9 mouse cellular contexts compared by ENCODE assay signal in genomic region chr4:141267837-141268236, GRCm38 (mm10). TPM values are rescaled to one million over a fixed set of nuclear protein-coding genes. Genes with fewer than 3 reads are reported as not detected.
DNase-seq lines count a peak whose midpoint lies in the region; ATAC-seq and TF ChIP-seq lines count a peak whose summit lies in the region.
"Had no signal": no experiment of that assay in that cellular context is flagged by ENCODE, and none has a peak within 500 bp of the region (broad histone marks: within the 10 kb centered on the region; RNA-seq: fewer than 3 reads in every experiment).

No protein-coding gene starts in this region.

- peak; percentile 61; the same call in 1 of the 2 replicates for TF ChIP-seq CTCF in olfactory bulb, adult 2 months (IDR thresholded peaks at IDR 0.05; ENCODE audit: insufficient read depth, low read depth, low read length)

- no peak for TF ChIP-seq POLR2A in olfactory bulb, adult 2 months (IDR thresholded peaks at IDR 0.05; ENCODE audit: insufficient read depth, low read depth, low read length)

- no peak overlapping the region for H3K27ac ChIP-seq in heart, embryonic 11.5 days (ENCODE audit: low read depth, low read length)
- no peak overlapping the region for H3K27ac ChIP-seq in olfactory bulb, adult 2 months (ENCODE audit: insufficient read depth, low read depth, low read length)
- H3K27ac ChIP-seq: lung, embryonic 15.5 days had no signal

- intact Hi-C loops in heart, postnatal 36 days (cut with DNase I) = loop anchor here (2.0 kb wide), 1 partner anchor 125 kb away; no protein-coding TSS in a partner anchor

- no peaks in the 10 kb centered on the region; the same call in 1 of the 2 replicates for H3K4me1 ChIP-seq in heart, embryonic 11.5 days (ENCODE audit: control insufficient read depth, insufficient read depth, low read length)
- H3K4me1 ChIP-seq in olfactory bulb, adult 2 months (ENCODE audit: control insufficient read depth, insufficient read depth, low read length) = 0 out of 2 replicates have a peak, but pooled peaks cover under 1% of the 10 kb centered on the region

- peaks cover 2% of the 10 kb centered on the region; the same call in 1 of the 2 replicates for H3K27me3 ChIP-seq in heart, embryonic 11.5 days (ENCODE audit: control insufficient read depth, insufficient read depth, low read length)
- H3K27me3 ChIP-seq: lung, embryonic 15.5 days had no signal

- no peak for ATAC-seq in heart, embryonic 11.5 days (replicated peaks; ENCODE audit: insufficient number of reproducible peaks, low FRiP score, low TSS enrichment)
- ATAC-seq in erythroblast, adult 5-6 weeks (replicated peaks; ENCODE audit: low FRiP score, poor library complexity, severe bottlenecking) = peak; percentile 71

- H3K36me3 ChIP-seq in heart, embryonic 11.5 days (ENCODE audit: control insufficient read depth, insufficient read depth, low read length) = no peaks in the 10 kb centered on the region
- H3K36me3 ChIP-seq: lung, embryonic 15.5 days had no signal

- H3K9ac ChIP-seq in heart, embryonic 11.5 days (ENCODE audit: low read depth, low read length) = no peak overlapping the region
- H3K9ac ChIP-seq: lung, embryonic 15.5 days had no signal

- WGBS in heart, embryonic 11.5 days (ENCODE audit: insufficient replicate concordance) = 41% methylated on average over 9 of the region's 9 CpGs
- 19% methylated on average over 9 of the region's 9 CpGs for WGBS in olfactory bulb, adult 2 months

- H3K4me2 ChIP-seq in heart, embryonic 11.5 days = no peak overlapping the region
- H3K4me2 ChIP-seq: lung, embryonic 15.5 days had no signal

- no peaks in the 10 kb centered on the region for H3K9me3 ChIP-seq in heart, embryonic 11.5 days (replicated peaks; ENCODE audit: control insufficient read depth, low read length)
- H3K9me3 ChIP-seq: lung, embryonic 15.5 days had no signal

- peak; percentile 72 to 81 for DNase-seq in heart, postnatal 36 days
- DNase-seq in A20 (ENCODE audit: low read depth, low spot score) (peak; percentile 52), NIH3T3 (ENCODE audit: low read depth) (peak; percentile 81)
- DNase-seq in layer of hippocampus, postnatal 36 days = peak; percentile 36 to 47
- DNase-seq in gastrocnemius, adult 18-20 months (ENCODE audit: low spot score) = no peak

- H3K4me3 ChIP-seq in heart, embryonic 11.5 days (ENCODE audit: low read depth, low read length) = no peak overlapping the region
- H3K4me3 ChIP-seq in olfactory bulb, adult 2 months (ENCODE audit: insufficient read depth, low read depth, low read length) = no peak overlapping the region
- H3K4me3 ChIP-seq: lung, embryonic 15.5 days had no signal

RNA-seq across cellular contexts. Expression of gene Arhgef19, which starts 28.5 kb away (rescaled TPM):
- 10 to 100 TPM; 22.2 to 39.7 TPM for total RNA-seq in heart, postnatal 36 days (2021)
- polyA plus RNA-seq in heart, embryonic 11.5 days (2014; fragmentation: Nextera tagmentation; extraction: Ambion mirVana) = 1.2 and 1.3 TPM in 2 replicates
- total RNA-seq in erythroblast, adult 5-6 weeks (2015; ENCODE audit: low replicate concordance) = not detected in 2 replicates
- total RNA-seq in erythroblast, adult 5-6 weeks (2017; ENCODE audit: low replicate concordance) = not detected in 2 replicates
- 10 to 100 TPM; 15.5 to 15.9 TPM for total RNA-seq in layer of hippocampus, postnatal 36 days (2021)
- not detected in 2 replicates for polyA plus RNA-seq in olfactory bulb, adult 2 months (2012; ENCODE audit: insufficient read depth, insufficient read length, low replicate concordance, missing spikeins)
- under 1 TPM; 0.32 to 0.33 TPM for total RNA-seq in gastrocnemius, adult 18-20 months (2021)

RNA-seq across cellular contexts. Expression of gene Epha2, which starts 33.2 kb away (rescaled TPM):
- total RNA-seq in heart, postnatal 36 days (2021) = 1 to 10 TPM; 5.4 to 7.0 TPM
- 3.1 and 3.6 TPM in 2 replicates for polyA plus RNA-seq in heart, embryonic 11.5 days (2014; fragmentation: Nextera tagmentation; extraction: Ambion mirVana)
- not detected in 2 replicates for total RNA-seq in erythroblast, adult 5-6 weeks (2015; ENCODE audit: low replicate concordance)
- 0.14 TPM in 1 of 2 replicates, not detected in the other for total RNA-seq in erythroblast, adult 5-6 weeks (2017; ENCODE audit: low replicate concordance)
- 1 to 10 TPM; 1.3 to 1.7 TPM for total RNA-seq in layer of hippocampus, postnatal 36 days (2021)
- polyA plus RNA-seq in olfactory bulb, adult 2 months (2012; ENCODE audit: insufficient read depth, insufficient read length, low replicate concordance, missing spikeins) = not detected in 2 replicates
- 1 to 10 TPM; 1.6 to 2.9 TPM for total RNA-seq in gastrocnemius, adult 18-20 months (2021)

RNA-seq across cellular contexts. Expression of gene Rsg1, which starts 54.1 kb away (rescaled TPM):
- 1 to 10 TPM in 1 of 2 experiments, under 1 TPM in 1; 0.80 to 1.1 TPM for total RNA-seq in heart, postnatal 36 days (2021)
- polyA plus RNA-seq in heart, embryonic 11.5 days (2014; fragmentation: Nextera tagmentation; extraction: Ambion mirVana) = 2.0 and 2.4 TPM in 2 replicates
- total RNA-seq in erythroblast, adult 5-6 weeks (2015; ENCODE audit: low replicate concordance) = not detected in 2 replicates
- total RNA-seq in erythroblast, adult 5-6 weeks (2017; ENCODE audit: low replicate concordance) = 0.42 TPM in 1 of 2 replicates, not detected in the other
- total RNA-seq in layer of hippocampus, postnatal 36 days (2021) = 1 to 10 TPM; 2.7 to 4.1 TPM
- polyA plus RNA-seq in olfactory bulb, adult 2 months (2012; ENCODE audit: insufficient read depth, insufficient read length, low replicate concordance, missing spikeins) = not detected in 2 replicates
- total RNA-seq in gastrocnemius, adult 18-20 months (2021) = under 1 TPM in 1 of 2 experiments, not detected in 1; 0.31 TPM

Comparison
In these comparisons a context has a peak if more than half of its experiments do, and no peak if none do; other contexts are left out.
1. RNA of gene Arhgef19, which starts 28.5 kb away (total RNA-seq): 22.2 to 39.7 TPM in heart, postnatal 36 days and 15.5 to 15.9 TPM in layer of hippocampus, postnatal 36 days; 0.32 to 0.33 TPM in gastrocnemius, adult 18-20 months and not detected in erythroblast, adult 5-6 weeks; every median in the first group is over 10 times any median in the second.